Mouse (Mus musculus) CD8-positive naive resting alpha-beta T cell, adult 2 months (primary cell): ENCODE results near the gene Akr1d1.

Experiments used
- DNase-seq, 2 experiments: peaks; one replicate each; pipeline ENCODE4 v3.0.0; 2022; ENCODE audit warnings: low read depth in 2 of 2, low spot score in 2 of 2

Akr1d1 gene

GRCm38 (mm10) chr6:37529940-37530339, at the start of gene Akr1d1:
TSS of gene Akr1d1 (plus strand) at chr6:37530173.
- no peak for DNase-seq

DNA sequence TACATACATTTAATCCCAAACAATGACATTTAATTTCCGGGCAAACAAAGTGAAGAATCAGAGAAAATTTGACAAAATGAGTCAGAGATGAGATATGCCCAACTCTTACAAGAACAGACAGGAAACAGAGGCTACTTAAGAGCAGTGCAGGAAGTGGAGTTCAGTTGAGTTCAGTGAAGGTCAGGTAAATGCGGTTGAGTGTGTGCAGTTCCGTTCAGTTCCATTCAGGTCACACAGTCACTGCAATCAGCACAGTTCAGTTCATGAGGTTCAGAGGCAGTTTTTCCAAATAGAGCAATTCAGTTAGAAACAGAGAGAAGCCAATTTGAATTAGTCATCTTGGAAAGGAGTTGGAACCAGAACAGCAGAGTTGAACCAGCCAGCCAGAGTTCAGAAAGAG, 48.8 kb upstream of the Akr1d1 start:
- no peak for DNase-seq

- no peak for DNase-seq
These were observed 46.7 kb upstream of the Akr1d1 start for GRCm38 (mm10) chr6:37483262-37483661.

DNA sequence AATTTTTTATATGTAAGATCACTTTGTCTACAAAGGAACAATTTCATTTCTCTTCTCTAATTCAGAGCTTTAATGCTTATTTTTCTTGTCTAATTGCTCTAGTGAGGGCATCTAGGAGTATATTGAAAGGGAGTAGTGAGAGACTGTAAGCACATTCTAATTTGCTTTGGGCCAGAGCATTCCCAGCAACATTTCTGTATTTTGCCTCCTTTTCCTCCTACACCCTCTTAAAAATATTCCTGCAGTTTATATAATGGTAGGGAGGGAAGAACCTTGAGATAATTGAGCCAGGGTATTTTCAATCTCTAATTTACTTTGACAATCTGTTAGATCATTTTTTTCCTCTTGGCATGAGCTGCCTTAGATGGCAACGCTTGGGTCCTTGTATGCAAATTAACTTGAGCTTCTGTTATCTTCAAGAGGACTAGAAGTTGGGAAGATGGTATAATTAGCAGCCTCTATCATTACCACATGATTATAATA, 45.3 kb upstream of the Akr1d1 start:
- no peak for DNase-seq

DNA sequence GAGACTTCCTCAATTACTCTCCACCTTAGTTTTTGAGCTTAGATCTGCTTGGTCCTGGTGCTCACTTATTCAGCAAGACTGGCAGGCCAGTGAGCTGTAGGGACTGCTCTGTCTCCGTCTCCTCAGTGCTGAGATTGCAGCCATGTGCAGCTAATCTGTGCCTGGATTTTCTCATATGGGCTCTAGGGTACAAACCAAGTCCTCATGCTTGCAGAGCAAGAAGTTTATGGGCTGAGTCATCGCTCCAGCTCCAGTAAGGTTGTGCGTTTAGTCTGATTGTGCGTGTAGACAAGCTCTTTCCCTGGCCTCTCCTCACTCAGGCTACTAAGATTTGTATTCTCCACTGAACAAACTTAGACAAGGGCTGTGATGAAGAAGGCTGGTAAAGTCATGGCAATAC, 43.5 kb upstream of the Akr1d1 start:
- DNase-seq: no peak

GRCm38 (mm10) chr6:37492241-37492640, 37.7 kb upstream of the Akr1d1 start:
- DNase-seq: no peak

DNA sequence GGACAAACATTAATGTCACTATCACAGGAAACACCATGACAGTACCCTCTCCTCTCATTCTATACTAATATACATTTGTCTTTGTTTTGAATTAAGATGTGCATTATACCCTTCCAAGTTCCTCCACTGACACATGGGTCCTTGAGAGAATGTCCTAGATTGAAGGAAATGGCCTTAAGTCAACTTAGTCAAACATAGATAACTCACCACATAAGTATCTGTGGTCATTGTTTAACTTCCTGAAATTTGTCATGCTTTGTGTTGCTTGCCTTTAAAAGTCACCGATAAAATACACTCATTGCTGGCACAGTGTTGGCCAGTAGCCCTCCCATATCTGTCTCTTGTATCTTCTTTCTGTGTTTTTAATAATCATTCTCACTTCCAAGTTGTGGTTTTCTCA, 35.0 kb upstream of the Akr1d1 start:
- no peak for DNase-seq

DNA sequence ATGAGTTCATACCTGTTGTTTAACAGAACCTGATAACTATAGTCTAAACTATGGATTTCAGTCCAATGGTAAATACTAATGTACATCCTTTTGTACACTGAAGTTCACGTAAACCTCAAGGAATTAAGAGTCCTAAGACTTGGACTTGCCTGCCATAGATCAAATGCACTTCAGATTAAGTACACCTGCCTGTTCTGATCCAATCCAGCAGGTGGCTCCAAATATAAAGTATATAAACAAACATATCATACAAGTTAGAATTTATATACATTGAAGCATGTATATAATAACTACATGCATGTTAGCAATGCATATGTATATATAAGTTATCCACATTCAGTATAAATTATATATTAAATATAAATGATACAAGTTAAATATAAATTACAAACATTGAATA, 33.1 kb upstream of the Akr1d1 start:
- DNase-seq: no peak

DNA sequence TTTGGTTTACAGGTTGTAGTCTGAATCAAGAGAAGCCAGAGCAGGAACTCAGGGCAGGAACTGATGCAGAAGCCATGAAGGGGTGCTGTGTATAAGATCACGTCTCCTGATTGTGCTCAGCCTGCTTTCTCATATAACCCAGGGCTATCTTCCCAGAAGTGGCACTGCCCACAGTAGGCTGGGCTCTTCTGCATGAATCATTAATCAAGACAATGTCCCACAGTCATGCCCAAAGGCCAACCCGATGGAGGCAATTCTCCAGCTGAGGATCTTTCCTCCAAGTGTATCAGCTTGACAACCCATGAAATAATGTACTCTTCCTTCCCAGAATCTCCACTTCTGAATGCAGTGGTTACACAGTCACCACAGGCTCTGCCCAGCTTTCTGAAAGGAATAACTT, 24.4 kb upstream of the Akr1d1 start:
- no peak for DNase-seq

DNA sequence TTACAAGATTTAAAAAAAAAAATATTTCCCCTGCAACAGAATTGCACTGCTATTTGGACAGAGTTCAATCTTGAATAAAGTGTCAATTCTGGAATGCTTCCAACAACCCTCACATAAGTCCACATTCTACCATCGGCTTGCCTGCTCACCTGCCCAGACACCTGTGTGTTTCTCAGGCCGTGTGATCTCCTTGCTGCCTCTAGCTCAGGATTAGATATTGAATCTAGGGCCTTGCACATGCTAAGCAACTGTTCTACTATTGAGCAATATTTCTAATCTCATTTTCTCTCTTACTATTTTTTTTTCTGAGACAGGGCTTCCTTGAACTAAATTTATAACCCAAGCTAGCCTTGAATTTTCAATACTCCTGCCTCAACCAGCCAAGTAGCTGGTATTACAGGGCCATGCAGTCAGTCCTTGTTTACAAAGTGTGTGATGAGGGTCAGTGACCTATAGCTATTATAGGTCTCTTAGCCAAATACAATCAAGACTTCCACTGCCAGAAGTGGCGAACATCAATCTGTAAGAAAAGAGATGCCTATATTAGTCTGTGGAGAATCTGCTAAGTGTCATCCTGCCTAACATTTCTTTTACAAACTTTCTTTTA, 23.0 kb upstream of the Akr1d1 start:
- no peak for DNase-seq

- no peak for DNase-seq
These were observed 19.2 kb upstream of the Akr1d1 start for GRCm38 (mm10) chr6:37510786-37511185.

DNA sequence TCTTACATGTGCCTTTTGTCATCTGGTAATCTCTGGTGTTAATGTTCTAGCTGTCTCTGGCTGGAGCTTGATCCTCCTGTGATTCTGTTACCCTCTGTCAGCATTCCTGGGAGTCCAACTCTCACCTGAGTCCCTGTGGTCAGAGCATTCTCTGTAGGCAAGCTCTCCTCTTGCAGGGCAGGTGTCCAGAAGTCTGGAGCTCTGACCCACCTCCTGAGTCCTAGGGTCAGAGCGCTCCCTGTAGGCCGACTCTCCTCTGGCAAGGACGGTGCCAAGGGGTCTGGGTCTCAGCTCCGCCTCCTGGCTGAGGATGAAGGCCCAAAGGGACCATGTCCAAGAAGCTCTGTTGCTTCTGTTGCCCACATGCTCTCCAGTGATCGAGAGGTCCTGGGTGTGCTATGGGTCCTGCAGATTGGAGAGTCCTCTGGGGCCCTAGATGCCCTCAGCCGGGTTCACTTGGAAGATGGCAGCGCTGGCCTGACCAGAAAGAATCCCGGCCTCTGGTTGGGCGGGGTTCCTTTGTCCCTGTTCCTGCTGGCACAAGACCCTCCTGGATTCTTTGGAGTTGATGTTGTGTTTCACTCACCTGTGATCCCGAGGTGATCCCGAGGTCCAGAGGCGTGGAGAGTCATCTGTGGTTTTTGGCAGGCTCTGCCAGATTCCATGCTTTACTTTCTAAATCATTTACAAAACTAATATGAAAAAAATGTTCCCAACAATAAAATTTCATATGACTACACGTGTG, 9.2 kb upstream of the Akr1d1 start:
- no peak for DNase-seq

DNA sequence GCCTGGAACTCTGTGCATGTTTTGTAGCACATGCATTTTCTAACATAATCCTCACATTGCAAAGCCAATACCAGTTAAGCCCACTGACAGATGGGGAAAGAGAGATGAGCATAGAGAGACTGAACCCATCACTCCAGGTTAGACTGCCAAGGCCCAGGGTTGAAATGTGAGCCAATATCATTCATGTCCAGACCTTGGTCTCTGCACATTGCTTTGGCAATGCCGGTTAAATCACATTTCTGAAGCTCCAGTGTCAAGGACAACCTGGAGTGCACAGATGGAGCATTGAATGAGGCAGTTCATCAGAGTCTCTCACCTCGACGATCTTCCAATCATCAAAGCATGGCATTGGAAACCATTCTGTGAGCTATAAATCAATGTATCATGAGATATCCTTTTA, 2.1 kb downstream of the Akr1d1 start:
- DNase-seq: no peak

DNA sequence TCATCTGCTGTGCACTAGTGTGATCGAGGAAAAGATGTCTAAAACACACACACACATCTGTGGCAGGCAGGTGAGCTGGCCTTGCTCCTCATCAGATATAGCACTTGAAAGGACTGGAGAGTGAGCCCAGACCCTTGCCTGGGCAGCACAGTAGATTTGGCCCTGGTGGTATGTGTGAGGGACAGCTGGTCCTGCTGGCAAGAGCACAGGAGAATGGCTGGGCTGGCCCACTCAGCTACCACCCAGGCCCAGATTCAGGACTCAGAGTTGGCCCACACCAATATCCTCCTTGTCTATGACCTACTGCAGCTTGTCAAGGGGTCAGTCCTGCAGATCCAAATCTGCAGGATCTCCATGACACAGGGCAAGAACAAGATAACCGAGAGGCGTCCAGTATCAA, 6.9 kb downstream of the Akr1d1 start:
- no peak for DNase-seq

- DNase-seq: no peak
These were observed 7.8 kb downstream of the Akr1d1 start for GRCm38 (mm10) chr6:37537801-37538200.

- DNase-seq: no peak
These were observed 8.8 kb downstream of the Akr1d1 start for GRCm38 (mm10) chr6:37538792-37539191.

GRCm38 (mm10) chr6:37539403-37539802, 9.4 kb downstream of the Akr1d1 start:
- DNase-seq: no peak

DNA sequence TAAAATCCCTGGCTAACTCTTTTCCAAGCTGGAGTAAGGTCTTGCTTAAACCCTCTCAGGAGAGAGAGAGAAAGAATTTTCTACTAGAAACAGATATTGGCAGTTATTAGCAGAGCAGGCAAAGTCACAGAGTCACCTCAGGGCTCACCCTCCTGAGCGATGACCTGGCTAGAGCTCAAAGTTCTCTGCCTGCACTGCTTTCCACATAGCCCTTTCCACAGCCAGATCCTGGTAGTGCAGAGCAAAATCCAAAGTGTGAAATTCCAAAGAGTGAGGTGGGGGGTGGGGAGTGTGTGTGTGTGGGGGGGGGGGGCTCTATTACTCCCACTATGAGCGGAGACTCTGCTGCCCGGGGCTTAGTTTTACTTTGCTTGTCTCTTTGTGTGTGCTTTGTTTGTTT, 10.1 kb downstream of the Akr1d1 start:
- no peak for DNase-seq

GRCm38 (mm10) chr6:37541171-37541570, 11.2 kb downstream of the Akr1d1 start:
- DNase-seq: no peak

- DNase-seq: no peak
These were observed 12.2 kb downstream of the Akr1d1 start for GRCm38 (mm10) chr6:37542145-37542544.

- DNase-seq: peak in 1 of 2 experiments; percentile 5
These were observed 22.8 kb downstream of the Akr1d1 start for GRCm38 (mm10) chr6:37552760-37553159.

GRCm38 (mm10) chr6:37553926-37554325, 24.0 kb downstream of the Akr1d1 start:
- no peak for DNase-seq

DNA sequence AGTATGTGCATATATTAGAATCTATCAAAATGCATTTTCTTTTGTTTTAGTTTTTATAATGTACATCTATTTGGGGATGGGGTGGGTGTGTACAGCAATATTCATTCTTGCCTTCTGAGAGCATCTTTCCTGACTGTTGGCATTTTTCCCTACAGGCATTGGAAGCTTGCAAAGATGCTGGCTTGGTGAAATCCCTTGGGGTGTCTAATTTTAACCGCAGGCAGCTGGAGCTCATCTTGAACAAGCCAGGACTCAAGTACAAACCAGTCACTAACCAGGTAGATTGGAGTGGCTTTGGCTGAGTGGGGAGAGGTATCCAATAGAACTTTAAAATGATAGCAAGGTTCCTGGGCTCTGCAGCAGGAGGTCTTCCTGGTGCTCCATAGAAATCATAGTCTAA, 24.4 kb downstream of the Akr1d1 start:
- DNase-seq: no peak
